Mouse (Mus musculus) embryo, embryonic 9.5 days (tissue): ENCODE measurements around the gene Srsf10.

ENCODE experiments used
- DNase-seq: peaks from one replicate; pipeline ENCODE4 v3.0.0-alpha.2; 2017; ENCODE audit errors: extremely low spot score

Srsf10 gene

DNA sequence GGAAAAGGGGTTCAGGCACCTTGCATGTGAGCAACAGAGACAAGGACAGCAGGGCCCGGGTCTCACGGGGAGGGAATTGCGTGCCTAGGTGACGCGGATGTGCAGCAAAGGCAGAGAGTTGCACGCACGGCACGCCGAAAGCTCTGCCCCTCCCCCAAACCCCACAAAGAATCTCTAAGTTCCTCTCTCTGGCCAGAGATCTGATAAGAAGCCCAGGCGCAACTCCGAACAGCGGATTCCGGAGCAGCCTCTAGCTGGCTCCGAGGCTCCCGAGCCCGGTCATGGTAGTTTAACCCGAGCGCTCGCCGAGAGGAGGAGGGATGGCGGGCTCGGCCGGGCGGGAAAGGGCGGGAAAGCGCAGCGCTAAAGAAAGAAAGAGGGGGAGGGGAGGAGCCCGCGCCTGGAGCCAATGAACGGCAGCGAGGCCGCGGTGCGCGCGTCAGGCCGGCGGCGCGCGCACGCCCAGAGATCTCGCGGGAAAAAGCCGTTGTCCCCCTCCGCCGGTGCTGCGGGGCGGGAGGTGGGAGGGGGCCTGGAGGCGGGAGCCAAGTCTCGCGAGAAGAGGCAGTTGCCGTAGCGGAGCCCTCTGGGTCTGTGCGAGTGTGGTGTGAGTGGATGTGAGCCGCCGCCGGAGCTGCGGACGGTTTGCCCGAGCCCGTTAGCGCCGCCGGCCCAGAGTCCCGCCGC, at the start of gene Srsf10:
Srsf10 (plus strand) TSS at position 212 of the 687 bp plus-strand sequence.
- DNase-seq = peak; percentile 99

DNA sequence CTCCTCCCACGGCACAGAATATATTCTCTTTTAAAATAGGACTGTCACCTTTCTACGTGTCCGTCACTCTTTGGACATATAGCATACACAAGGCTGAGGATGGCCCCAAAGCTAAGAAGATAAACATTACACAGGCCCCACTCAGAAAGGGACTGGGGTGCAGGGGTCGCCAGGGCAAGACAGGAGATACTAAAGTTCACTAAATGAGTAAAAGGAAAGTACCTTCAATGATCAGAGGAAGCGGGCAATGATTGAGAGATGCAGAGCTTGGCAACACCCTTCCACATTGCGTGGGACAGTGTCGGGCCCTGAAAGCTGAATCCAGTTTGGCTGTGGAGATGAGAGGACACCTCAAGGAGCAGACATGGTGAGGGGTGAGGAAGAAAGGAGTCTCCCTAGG, 40.7 kb upstream of the Srsf10 start:
- DNase-seq = no peak

DNA sequence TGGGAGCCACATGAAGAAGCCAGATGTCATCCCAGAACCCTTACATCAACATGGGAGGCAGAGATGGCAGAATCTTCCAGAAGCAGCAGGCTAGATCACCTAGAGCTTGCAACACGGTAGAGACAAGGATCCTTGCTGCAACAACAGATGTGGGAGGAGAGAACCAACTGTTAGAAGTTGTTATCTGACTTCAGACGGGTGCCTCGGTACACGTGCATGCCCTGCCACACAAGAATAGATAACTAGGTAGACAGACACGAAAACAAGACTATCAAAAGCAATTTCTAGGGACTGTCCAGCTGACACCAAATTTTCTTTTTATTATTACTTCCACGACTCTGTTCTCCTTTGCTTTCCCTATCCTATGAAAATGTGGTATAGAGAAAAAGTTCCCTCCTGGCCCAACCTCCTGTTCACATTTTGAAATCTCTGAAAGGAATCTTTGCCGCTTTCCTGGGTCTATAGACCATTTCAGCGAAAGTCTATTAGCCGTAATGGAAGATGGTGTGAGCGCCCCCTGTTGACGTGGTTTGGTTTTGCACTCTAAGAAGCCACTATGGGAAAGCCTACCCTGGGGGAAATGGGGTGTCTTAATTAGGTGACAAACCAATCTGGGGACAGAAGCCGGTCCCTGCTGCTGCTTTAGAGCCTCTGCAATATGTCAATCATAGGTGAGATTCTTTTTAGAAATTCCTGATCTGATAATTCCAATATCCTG, 38.5 kb upstream of the Srsf10 start:
- no peak for DNase-seq

DNA sequence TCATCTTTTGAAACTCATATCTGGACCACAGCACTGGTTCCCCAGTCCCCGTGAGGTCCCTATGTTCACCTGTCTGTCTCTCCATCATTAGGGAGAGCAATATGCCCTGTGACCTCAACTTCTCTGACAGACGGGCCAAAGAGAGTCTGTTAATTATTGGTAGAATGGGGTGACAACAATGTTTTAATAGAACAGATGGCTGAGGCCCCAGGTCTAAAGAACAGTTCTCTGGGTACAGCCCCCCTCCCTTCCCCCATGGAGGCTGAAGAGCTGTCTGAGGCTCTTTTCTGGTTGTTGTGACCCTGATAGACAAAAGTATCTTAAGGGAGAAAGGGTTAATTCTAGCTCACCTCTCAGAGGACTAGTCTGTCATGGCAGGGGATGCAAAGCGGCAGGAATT, 37.2 kb upstream of the Srsf10 start:
- no peak for DNase-seq

DNA sequence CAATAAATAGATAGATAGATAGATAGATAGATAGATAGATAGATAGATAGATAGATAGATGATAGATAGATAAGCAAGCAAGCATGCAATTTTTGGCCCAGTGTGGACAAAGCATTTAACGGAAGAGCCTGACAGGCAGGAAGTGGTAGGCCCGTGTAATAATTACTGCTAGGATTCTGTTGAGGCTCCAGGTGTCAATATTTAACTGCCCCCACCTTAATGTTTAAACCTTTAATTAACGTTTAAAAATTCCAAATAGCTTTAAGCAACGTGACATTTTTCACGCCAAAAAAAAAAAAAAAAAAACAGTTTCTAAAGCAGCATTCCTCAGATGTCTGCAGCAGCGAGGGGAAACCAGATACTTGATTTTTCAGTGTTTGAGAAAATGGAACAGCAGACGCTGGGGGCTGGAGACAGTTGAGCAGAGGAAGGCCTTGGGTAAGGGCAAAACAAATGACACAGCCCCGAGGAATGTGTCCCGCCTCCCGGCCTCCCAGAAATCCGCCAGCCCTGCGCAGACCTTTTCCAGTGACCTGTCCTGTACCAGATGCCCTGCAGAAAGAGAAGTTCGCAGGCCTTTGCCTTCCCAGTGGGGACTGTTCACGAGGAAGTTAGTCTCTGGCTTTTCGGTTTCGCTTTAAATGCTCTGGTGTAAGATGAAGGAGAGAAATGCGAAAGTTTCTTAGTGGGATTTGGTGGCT, 35.6 kb upstream of the Srsf10 start:
- DNase-seq = peak; percentile 33

DNA sequence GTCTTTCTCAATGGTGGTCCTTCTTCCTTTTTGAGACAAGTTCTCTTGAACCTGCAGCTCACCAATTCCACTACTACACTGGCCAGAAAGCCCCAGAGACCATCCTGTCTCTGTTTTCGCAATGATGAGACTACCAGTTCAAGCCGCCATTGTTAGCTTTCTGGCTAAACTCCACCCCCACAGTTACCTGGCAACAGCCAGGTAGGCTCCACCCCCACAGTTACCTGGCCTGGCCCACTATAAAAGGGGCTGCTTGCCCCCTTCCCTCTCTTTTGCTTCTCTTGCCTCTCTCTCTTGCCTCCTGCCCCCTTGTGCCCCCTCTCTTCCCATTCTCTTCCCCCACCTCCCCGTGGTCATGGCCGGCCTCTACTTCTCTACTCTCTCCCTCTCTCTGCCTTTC, 33.8 kb upstream of the Srsf10 start:
- no peak for DNase-seq

DNA sequence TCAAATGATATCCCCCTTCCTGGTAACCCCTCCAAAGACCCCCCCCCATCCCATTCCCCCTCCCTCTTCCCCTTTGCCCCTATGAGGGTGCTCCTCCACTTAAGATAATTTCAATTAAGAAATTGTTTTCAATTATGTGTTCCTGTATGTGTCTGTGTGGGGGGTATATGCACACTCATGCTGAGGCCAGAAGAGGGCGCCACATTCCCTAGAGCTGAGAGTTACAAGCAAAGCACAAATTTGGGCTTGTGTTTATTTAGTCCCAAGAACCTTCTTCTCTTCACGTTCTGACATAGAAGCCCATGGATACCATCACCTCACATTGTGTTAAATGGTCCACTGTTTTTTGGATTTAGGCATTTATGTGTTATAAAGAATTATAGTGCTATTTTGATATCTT, 32.2 kb upstream of the Srsf10 start:
- no peak for DNase-seq

DNA sequence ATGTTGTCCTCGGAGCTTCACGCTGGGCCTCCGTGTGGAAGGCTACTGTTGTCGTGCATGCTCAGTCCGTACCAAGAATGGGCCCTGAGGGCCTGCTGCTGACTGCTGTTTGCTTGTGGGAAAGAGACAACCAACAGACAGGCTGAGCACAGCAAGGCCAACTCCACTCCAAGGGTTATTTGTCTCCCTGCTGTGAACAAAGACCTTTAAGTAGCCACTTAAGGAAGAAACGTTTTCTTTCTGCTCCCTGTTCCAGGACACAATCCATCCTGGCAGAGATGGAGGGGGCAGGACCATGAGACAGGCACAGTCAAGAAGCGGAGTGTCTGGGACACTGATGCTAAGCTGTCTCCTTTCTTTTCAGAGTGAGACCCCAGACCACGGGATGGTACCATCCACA, 31.3 kb upstream of the Srsf10 start:
- no peak for DNase-seq

DNA sequence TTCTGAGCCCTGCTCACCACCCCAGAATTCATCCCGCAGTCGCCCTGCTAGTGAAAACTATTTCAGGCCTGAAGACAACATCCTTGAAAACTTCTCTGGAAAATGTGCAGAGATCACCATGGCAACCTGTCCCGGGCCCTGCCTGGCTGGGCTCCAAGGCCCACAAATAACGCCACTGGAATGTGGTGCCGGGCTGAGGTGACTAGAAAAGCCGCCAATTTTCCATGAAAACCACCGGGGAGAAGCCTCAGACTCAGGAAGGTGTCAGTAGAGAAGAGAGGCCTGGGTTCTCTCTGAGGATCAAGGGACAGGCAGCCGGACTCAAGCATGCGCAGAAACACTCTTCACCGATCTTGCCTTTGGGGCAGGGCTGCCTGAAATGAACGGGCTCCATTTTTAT, 27.1 kb upstream of the Srsf10 start:
- DNase-seq = peak; percentile 44

DNA sequence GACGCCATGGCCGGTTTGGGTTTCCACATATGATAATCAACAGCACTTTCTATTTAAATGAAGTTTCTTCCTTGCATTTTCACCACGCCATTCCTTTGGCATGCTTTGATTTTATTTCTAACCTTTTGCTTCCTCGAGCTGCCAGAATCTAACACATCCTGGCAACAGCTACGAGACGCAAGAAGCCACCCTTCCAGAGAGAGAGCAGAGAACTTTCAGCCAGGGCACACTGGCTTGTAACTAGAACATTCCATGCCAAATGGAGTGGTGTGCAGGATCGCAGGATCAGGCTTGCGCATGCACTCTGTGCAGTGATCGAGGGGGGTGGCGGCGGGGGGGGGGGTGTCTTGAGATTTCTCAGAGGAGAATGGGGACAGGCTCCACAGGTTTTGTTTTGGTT, 23.5 kb upstream of the Srsf10 start:
- no peak for DNase-seq

DNA sequence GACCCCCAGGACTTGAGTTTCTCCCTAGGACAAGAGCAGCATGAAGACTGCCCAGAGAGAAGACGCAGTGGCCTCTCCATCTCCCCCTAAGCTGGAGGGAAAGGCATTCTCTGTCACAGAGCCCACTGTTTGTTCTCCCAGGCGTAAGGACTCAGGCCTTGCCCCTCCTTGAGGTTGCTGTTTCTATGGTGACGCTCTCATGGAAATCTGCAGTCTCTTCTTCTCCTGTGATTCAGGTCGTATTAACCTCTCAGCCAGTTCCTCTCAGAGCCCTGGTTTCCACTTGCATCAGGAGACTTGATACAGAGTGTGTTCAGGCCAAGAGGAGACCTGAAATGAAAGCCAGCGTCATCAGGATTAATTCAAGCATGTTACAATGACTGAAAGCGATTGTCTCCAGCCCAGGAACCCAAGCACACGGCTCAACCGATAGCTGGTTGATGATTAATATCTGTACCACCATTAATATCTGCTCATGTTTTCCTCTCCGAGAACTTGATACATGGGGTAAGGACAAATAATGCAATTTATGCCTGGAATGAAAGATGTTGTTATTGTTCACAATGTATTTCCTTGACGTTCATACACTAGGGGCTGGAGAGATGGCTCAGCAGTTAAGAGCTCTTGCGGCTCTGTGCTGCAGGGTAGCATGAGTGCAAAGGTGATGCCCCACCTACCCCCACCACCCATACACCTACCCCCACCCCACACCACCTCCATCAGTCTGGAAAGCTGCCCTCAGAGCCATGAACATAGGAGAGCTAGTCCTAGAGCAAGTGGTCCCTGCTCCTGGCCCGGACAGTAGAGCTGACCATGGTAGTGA, 22.0 kb upstream of the Srsf10 start:
- no peak for DNase-seq

DNA sequence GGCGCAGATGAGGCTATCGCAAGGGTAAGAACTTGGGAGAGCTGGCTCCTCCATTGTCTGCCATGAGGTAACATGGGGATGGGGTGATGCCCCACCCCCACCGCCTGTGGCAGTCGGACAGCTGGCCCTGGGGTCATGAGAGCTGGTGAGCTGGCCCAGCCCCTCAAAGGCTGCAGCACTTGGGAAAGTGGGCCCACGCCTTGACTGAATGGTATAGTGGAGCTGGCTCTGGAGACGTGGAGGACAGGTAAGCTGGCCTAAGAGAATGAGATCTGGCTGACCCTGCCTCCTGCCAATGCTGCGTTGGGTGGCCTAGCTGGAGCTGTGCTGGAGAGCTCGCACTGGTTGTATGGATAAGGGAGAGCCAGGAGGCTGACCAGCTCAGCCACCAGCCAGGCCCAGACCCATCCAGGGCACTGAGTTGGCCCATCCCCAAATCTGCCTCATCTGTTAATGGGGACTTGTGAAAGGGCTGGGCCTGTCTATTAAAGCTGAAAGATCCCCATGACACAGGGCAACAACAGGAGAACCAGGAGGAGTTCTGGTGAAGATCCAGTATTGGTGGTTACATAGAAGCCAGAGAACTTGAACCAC, 21.3 kb upstream of the Srsf10 start:
- no peak for DNase-seq

DNA sequence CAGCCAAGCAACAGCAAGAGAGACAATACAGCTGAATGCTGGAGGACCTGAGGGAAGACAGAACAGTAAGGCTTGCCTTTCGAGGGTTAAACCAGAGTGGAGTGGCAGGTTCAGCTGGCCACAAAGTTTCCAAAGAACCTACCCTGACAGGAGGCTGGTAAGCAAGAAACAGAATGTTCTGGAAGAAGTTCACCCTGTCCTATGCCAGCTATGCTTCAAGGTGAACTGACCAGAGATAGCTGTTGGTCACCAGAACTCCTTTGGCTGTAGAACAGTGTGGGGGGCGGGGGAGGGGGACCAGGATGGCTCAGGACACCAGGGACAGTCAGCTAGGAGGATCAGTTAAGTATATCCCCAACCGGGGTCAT, 16.6 kb upstream of the Srsf10 start:
- no peak for DNase-seq

DNA sequence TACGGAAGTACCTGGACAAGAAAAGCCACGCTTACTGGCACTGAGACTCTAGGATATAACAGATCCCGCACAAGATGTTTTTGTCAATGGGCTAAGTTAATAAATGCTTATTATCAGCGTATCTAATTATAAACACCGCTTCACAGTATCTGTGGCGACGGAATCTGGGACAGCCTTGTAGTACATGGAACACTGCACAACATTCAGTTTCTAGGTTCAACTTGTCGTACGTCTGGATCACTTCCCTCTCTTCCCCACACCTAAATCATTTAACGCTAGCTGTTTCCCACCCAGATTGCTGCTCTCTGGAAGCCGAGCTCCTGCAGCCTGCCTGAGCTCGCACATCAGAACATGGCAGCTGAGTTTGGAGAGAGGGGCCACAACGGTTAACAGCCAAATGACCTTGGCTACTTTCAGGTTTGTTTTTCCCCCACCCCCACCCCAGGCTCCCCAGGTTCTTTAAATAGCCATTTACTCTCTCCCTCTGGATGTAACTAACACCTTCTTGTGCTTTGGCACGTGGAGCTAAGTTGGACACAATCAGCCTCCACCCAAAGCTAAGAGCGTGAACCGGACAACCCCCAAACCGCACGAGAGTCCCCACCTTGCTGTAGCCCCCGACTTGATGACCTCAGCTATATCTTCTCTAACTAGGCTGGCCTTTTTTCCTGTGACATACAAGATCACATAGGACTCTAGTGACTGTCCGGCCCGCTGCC, 16.1 kb upstream of the Srsf10 start:
- DNase-seq = no peak

DNA sequence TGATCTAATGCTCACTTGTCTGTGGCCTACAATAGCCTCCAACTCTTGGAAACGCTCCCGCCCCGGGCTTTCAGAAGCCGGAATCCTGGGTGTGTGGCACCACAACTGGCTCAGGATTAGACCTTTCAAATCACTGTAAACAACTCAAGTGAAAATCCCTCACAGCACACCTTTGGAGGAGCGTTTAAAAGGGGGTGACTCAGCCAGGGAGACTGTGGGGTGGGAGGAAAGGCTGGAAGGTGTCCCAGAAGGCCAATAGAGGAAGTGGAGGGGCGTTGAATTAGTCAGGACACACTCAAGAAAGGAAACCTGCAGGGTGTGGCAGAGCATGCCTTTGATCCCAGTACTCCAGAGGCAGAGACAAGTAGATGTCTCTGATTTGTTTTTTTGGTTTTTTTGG, 11.1 kb upstream of the Srsf10 start:
- DNase-seq = no peak

DNA sequence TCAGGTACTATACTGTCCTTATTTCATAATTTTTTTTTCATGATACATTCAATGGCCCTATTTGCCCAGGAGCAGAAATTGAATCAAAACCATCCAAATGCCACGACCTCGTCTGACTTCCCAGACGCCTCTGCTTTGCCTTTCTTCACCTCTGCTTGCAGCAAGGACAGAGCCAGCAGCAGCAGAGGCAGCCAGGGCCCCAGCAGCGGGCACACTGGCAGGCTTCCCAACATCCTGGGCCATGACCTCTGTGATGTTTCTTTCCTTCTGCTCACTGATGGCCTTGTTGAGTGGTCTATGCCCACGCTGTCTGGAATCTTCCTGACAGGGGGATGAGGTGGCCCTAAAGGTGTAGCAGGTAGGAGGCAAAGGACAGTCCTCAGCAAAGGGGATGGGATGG, 8.0 kb upstream of the Srsf10 start:
- no peak for DNase-seq

DNA sequence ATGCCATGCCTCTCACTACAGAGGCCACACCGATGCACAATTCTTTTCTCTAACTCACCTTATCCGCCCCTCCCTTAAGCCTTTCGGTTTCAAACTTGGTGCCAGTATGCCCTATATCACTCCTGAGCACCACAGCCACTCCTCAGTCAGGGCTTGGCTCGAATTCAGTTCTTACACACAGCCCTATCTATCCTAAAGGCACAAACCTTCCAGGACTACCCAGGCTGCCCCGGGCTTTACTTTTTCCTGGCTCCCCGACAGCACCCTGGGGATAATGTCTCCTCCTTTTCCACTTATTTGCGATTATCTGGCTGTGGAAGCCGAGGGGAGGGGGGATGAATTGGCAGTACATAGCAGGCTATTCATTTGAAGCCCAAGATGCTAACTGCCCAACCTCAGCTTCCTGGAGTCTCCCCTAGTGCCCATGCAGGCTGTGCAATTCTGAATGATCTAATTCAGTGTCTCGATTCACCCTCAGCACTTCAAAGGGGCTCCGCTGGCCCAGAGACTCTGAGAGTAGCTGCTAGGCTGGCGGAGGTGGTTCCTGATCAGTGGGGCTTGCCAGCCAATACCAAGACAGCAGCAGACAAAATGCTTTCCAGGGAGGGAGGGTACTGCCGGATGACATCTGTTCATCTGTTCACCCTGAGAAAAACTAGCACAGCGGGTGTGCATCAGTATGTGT, 5.0 kb upstream of the Srsf10 start:
- no peak for DNase-seq

DNA sequence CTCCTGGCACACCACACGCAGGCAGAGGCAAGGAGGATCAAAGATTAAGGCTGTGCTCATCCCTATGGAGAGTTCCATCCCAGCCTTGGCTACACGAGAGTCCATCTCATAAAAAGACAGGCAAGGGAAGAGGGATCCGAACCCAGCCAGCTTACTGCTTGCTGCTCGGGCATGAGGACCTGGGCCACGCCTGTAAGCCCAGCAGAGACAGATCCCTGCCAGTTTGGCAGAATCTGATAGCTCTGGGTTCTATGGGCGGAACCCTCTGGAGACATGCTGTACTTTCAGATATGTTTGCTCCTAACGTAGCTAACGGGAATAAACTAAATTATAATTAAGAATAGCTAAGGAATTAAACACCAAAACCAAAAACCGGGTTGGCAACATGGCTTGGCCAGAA, 3.6 kb upstream of the Srsf10 start:
- no peak for DNase-seq

DNA sequence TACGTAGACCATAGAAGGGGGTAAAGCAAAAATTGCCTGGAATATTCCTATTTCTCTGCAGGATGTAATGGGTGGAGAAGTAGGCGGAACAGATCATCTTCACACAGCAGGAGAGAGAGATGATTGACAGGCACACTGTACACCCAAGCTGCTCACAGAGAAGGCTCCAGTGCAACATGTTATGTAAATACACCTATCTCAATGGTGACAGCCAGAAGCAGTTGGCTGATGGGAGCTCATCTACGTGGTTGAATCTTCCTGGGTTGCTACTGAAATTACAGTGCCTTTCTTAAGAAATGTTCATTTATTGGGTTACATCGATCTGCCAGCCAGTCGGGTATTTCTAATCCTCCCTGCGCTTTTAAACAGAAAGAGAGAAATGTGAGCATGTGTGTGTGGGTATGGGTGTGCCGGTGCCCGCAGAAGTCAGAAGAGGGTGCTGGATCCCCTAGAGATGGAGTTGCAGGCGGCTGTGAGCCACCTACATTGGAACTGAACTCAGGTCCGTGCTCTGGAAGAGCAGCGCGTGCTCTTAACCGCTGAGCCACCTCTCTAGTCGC, 1.5 kb upstream of the Srsf10 start:
- DNase-seq = no peak

DNA sequence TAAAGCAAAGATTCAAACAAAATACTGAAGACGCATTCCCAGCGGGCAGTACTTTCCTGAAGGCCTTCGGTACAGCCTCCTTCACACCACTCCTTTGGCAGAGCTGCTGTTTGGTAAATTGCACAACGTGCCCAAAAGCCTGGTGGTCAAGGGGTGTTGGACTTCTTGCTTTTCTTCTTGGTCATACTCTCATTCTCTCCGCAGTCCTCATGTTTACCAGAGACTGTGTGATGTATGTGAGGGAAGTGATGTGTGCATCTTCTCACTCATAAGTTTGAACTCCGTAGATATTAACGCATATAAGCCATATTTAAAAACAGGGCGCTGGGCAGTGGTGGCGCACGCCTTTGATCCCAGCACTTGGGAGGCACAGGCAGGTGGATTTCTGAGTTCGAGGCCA, 917 bp upstream of the Srsf10 start:
- no peak for DNase-seq
